11 mouse cellular contexts compared by ENCODE assay signal in the genomic region with DNA sequence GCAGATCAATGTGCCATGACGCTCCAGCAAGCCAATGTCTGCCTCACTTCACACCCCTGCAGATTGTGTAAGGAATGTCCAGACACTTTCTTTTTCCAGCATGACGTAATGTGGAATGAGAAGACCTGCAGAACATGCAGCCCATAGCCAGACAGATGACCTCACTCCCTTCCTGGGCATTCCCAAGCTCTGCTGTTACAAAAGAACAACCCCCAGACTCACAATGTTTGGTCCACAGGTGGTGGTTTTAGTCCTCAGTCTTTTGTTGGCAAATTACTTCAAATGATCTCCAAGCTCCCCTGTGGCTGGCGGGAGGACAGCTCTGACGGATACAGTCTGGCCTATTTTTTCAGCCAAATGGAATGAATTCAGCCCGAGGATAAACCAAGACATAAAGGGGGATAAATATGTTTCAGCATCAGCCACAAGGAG.
DNase-seq lines count a peak whose midpoint lies in the region; ATAC-seq and TF ChIP-seq lines count a peak whose summit lies in the region.
"Had no signal": no experiment of that assay in that cellular context is flagged by ENCODE, and none has a peak within 500 bp of the region (broad histone marks: within the 10 kb centered on the region; RNA-seq: fewer than 3 reads in every experiment).

No protein-coding gene starts in this region.

- no peaks in the 10 kb centered on the region for H3K4me1 ChIP-seq in hindbrain, postnatal 0 days (ENCODE audit: insufficient read depth, low read length)
- no peaks in the 10 kb centered on the region for H3K4me1 ChIP-seq in hindbrain, embryonic 11.5 days (replicated peaks; ENCODE audit: control insufficient read depth, insufficient read depth, low read length)
- H3K4me1 ChIP-seq in liver, embryonic 11.5 days (replicated peaks; ENCODE audit: control insufficient read depth, insufficient read depth, low read length): no peaks in the 10 kb centered on the region
- H3K4me1 ChIP-seq: limb, embryonic 12.5 days had no signal

- no peak for TF ChIP-seq CTCF in hindbrain, postnatal 0 days (IDR thresholded peaks at IDR 0.05; ENCODE audit: low read depth)

- ATAC-seq in hindbrain, postnatal 0 days: peak; percentile 78
- no peak for ATAC-seq in hindbrain, embryonic 11.5 days (ENCODE audit: low FRiP score)
- no peak for ATAC-seq in liver, embryonic 11.5 days (replicated peaks; ENCODE audit: low FRiP score)

- H3K4me3 ChIP-seq in hindbrain, postnatal 0 days (ENCODE audit: low read length): no peak overlapping the region
- no peak overlapping the region for H3K4me3 ChIP-seq in hindbrain, embryonic 11.5 days (ENCODE audit: low read depth, low read length)
- H3K4me3 ChIP-seq in liver, embryonic 11.5 days (ENCODE audit: low read depth, low read length): no peak overlapping the region
- H3K4me3 ChIP-seq: embryonic facial prominence, embryonic 13.5 days; limb, embryonic 12.5 days had no signal

- no peaks in the 10 kb centered on the region for H3K27me3 ChIP-seq in hindbrain, postnatal 0 days (ENCODE audit: insufficient read depth, low read length)
- H3K27me3 ChIP-seq in hindbrain, embryonic 11.5 days (ENCODE audit: control insufficient read depth, insufficient read depth, low read length): no peaks in the 10 kb centered on the region
- no peaks in the 10 kb centered on the region for H3K27me3 ChIP-seq in liver, embryonic 11.5 days (replicated peaks; ENCODE audit: control insufficient read depth, insufficient read depth, low read length)
- H3K27me3 ChIP-seq: embryonic facial prominence, embryonic 13.5 days; limb, embryonic 12.5 days had no signal

- H3K27ac ChIP-seq in hindbrain, postnatal 0 days: no peak overlapping the region
- no peak overlapping the region for H3K27ac ChIP-seq in hindbrain, embryonic 11.5 days (ENCODE audit: low read depth, low read length)
- H3K27ac ChIP-seq in liver, embryonic 11.5 days (ENCODE audit: low read depth, low read length): no peak overlapping the region
- H3K27ac ChIP-seq: limb, embryonic 12.5 days had no signal

- intact Hi-C loops in heart, postnatal 10 days (cut with DNase I): no loop called here

- DNase-seq in hindbrain, postnatal 0 days (ENCODE audit: low spot score): peak; percentile 63
- DNase-seq in hindbrain, embryonic 11.5 days (ENCODE audit: low spot score): no peak
- DNase-seq in Muller cell, postnatal 12 days (ENCODE audit: inconsistent ontology term): peak; percentile 75
- DNase-seq in cerebellum, adult 8-10 months: peak; percentile 66
- peak; percentile 31 to 61 for DNase-seq in heart, postnatal 10 days
- no peak for DNase-seq in liver, embryonic 11.5 days (ENCODE audit: low spot score)
- no peak for DNase-seq in ovary, postnatal 14 days (ENCODE audit: low spot score)
- no peak for DNase-seq in layer of hippocampus, adult 18-20 months (ENCODE audit: low spot score in 2 of 2)
- DNase-seq: adrenal gland, adult 8-10 months had no signal

- WGBS in hindbrain, postnatal 0 days: 31% methylated on average over 5 of the region's 5 CpGs
- 64% methylated on average over 5 of the region's 5 CpGs for WGBS in hindbrain, embryonic 11.5 days
- WGBS in liver, embryonic 11.5 days: 74% methylated on average over 5 of the region's 5 CpGs

- no peaks in the 10 kb centered on the region for H3K9me3 ChIP-seq in hindbrain, postnatal 0 days (ENCODE audit: low read length)
- no peaks in the 10 kb centered on the region for H3K9me3 ChIP-seq in hindbrain, embryonic 11.5 days (ENCODE audit: control insufficient read depth, low read length)
- H3K9me3 ChIP-seq in liver, embryonic 11.5 days (ENCODE audit: control insufficient read depth, low read length): no peaks in the 10 kb centered on the region
- H3K9me3 ChIP-seq: embryonic facial prominence, embryonic 13.5 days; limb, embryonic 12.5 days had no signal

- H3K4me2 ChIP-seq in hindbrain, postnatal 0 days (ENCODE audit: low read depth, low read length): no peak overlapping the region
- H3K4me2 ChIP-seq in hindbrain, embryonic 11.5 days (replicated peaks; ENCODE audit: low read depth, low read length): no peak overlapping the region
- H3K4me2 ChIP-seq in liver, embryonic 11.5 days: no peak overlapping the region
- H3K4me2 ChIP-seq: embryonic facial prominence, embryonic 13.5 days; limb, embryonic 12.5 days had no signal

- no peaks in the 10 kb centered on the region for H3K36me3 ChIP-seq in hindbrain, postnatal 0 days (ENCODE audit: insufficient read depth, low read length)
- no peaks in the 10 kb centered on the region for H3K36me3 ChIP-seq in hindbrain, embryonic 11.5 days (ENCODE audit: control insufficient read depth, insufficient read depth, low read length)
- H3K36me3 ChIP-seq in liver, embryonic 11.5 days (ENCODE audit: control insufficient read depth, insufficient read depth, low read length): no peaks in the 10 kb centered on the region
- H3K36me3 ChIP-seq: embryonic facial prominence, embryonic 13.5 days; limb, embryonic 12.5 days had no signal

- no peak overlapping the region for H3K9ac ChIP-seq in hindbrain, postnatal 0 days (replicated peaks; ENCODE audit: low read length)
- no peak overlapping the region for H3K9ac ChIP-seq in hindbrain, embryonic 11.5 days (ENCODE audit: low read depth, low read length)
- H3K9ac ChIP-seq in liver, embryonic 11.5 days (ENCODE audit: low read depth, low read length): no peak overlapping the region
- H3K9ac ChIP-seq: embryonic facial prominence, embryonic 13.5 days; limb, embryonic 12.5 days had no signal

Comparison
In these comparisons a context has a peak if more than half of its experiments do, and no peak if none do; other contexts are left out.
1. DNase-seq: peak in hindbrain, postnatal 0 days (single experiment), Muller cell, postnatal 12 days (single experiment), cerebellum, adult 8-10 months (single experiment) and heart, postnatal 10 days (2 of 2); none in hindbrain, embryonic 11.5 days (single experiment), liver, embryonic 11.5 days (single experiment), ovary, postnatal 14 days (single experiment) and layer of hippocampus, adult 18-20 months (0 of 2).